Mouse (Mus musculus) liver, adult 2 months (tissue): ENCODE measurements at regions not wholly inside any gene's neighbourhood (a gene's known extent, or its start where the extent isn't known, plus 50 kb on each side); places are given as distances from the start of the nearest gene placed in this dataset.

ENCODE experiments used
- CTCF ChIP-seq: fragments of 200-500 bp; IDR thresholded peaks from 2 replicates; pipeline ENCODE4 v1.5.1; 2011; ENCODE audit warnings: low read depth, low read length, control low read depth
- POLR2A ChIP-seq: fragments of 200-500 bp; IDR thresholded peaks from 2 replicates; pipeline ENCODE4 v1.6.1; 2011; ENCODE audit warnings: low read length, control low read depth; ENCODE audit not compliant: insufficient read depth; ENCODE audit errors: extremely low read depth

- TF ChIP-seq CTCF: no peak
- no peak for TF ChIP-seq POLR2A
Observed at GRCm38 (mm10) chr7:88940196-88940595, 463.8 kb downstream of the Tmem135 start.
